Mouse (Mus musculus) G1E (cell line): ENCODE results near the gene Cenpc1. TPM values are rescaled to one million over a fixed set of nuclear protein-coding genes. Genes with fewer than 3 reads are reported as not detected.

Experiments
- ATAC-seq: 2 replicates; pipeline ENCODE4 v1.8.0; 2016; ENCODE audit warnings: mild to moderate bottlenecking; ENCODE audit not compliant: insufficient number of reproducible peaks, poor library complexity, low FRiP score, severe bottlenecking; ENCODE audit errors: extremely low read depth
- DNase-seq: peaks from one replicate; pipeline ENCODE4 v3.0.0; 2012; ENCODE audit warnings: low spot score
- H3K27me3 ChIP-seq: 2 replicates; pipeline ENCODE4 v1.6.1; 2012; ENCODE audit warnings: mild to moderate bottlenecking, low read length, inconsistent platforms; ENCODE audit not compliant: insufficient read depth
- H3K36me3 ChIP-seq: replicated peaks from 2 replicates; pipeline ENCODE3; 2012; ENCODE audit warnings: mild to moderate bottlenecking, inconsistent platforms
- H3K4me1 ChIP-seq: 2 replicates; pipeline ENCODE4 v1.6.1; 2012; ENCODE audit warnings: low read depth, low read length, inconsistent platforms, mixed read lengths; ENCODE audit not compliant: insufficient read depth
- H3K4me3 ChIP-seq: 2 replicates; pipeline ENCODE4 v1.5.1; 2012; ENCODE audit warnings: low read depth, mild to moderate bottlenecking, inconsistent platforms, low read length, moderate library complexity, mixed read lengths
- H3K9me3 ChIP-seq: replicated peaks from 2 replicates; pipeline ENCODE4 v1.6.1; 2012; ENCODE audit warnings: inconsistent platforms
- CTCF ChIP-seq: IDR thresholded peaks from 2 replicates; pipeline ENCODE4 v1.5.1; 2012; ENCODE audit warnings: low read depth, low read length, inconsistent platforms, mixed read lengths
- GATA1 ChIP-seq: IDR thresholded peaks from 2 replicates; pipeline ENCODE4 v1.6.1; 2012; ENCODE audit warnings: borderline replicate concordance, low read length, inconsistent platforms, mixed read lengths
- GATA2 ChIP-seq: IDR thresholded peaks from 2 replicates; pipeline ENCODE4 v1.6.1; 2012; ENCODE audit warnings: low read depth, low read length, inconsistent platforms, borderline replicate concordance
- POLR2AphosphoS5 ChIP-seq: IDR thresholded peaks from 2 replicates; pipeline ENCODE4 v1.6.1; 2012; ENCODE audit warnings: low read depth, low read length, inconsistent platforms; ENCODE audit not compliant: insufficient replicate concordance
- TAL1 ChIP-seq: conservative IDR thresholded peaks from 2 replicates; pipeline ENCODE4 v1.6.1; 2012; ENCODE audit warnings: low read depth, low read length, inconsistent platforms, mixed read lengths
- polyA plus RNA-seq: library from polyadenylated mRNA; stranded (reverse); fragments of >175 nt; gene quantifications from 2 replicates; pipeline ENCODE4 v1.2.3, GENCODE M21; 2012
- total RNA-seq, 2 experiments: library from RNA; stranded (forward) in 1 of 2; stranded (reverse) in 1 of 2; fragments of 200-1000 nt in 1 of 2; fragments of >200 nt in 1 of 2; fragmentation: Nextera tagmentation in 1 of 2; gene quantifications; 2 replicates each; pipeline ENCODE4 v1.2.3; 2014 to 2017

The Cenpc1 gene
- total and polyA plus RNA-seq, 3 experiments: 11.1 to 65.4 (median 46.8) TPM

GRCm38 (mm10) chr5:86063501-86063900 lies 1.9 kb downstream of the Cenpc1 start:
- Histone ChIP-seq H3K27me3 (no peaks in the 10 kb centered on the region), H3K4me1 (peaks cover 27% of the 10 kb centered on the region), H3K4me3 (no peak overlapping the region; the same call in 1 of the 2 replicates), H3K9me3 (no peaks in the 10 kb centered on the region), H3K36me3 (peaks cover 8% of the 10 kb centered on the region)
- DNase-seq: no peak
- 0 out of 2 replicates have a peak, but pooled peaks have one; percentile 2 for ATAC-seq
- TF ChIP-seq TAL1: no peak
- TF ChIP-seq CTCF: no peak
- no peak for TF ChIP-seq GATA2
- no peak for TF ChIP-seq POLR2AphosphoS5
- TF ChIP-seq GATA1: no peak

DNA sequence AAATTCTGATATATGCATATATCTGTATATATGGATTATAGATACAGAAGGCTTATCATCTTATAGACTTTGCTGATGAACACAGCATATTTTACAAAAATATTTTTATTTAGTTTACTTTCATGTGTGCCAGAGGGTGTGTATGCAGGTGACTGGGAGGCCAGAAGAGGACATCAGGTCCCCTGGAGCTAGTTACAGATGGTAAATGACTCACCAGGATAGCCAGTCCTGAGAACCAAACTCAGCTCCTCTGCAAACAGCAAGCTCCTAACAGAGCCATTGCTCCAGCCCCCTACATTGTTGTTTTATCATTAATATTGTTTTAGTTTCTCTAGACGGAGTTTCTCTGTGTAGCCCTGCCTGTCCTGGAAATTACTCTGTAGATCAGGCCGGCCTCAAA lies 35.6 kb downstream of the Cenpc1 start:
- TF ChIP-seq GATA2 (no peak), POLR2AphosphoS5 (no peak), GATA1 (no peak), TAL1 (no peak), CTCF (no peak)
- peaks cover 55% of the 10 kb centered on the region for H3K36me3 ChIP-seq

GRCm38 (mm10) chr5:85996545-85997510 lies 68.6 kb downstream of the Cenpc1 start:
- ATAC-seq: no peak
- Histone ChIP-seq H3K4me1 (no peaks in the 10 kb centered on the region), H3K27me3 (no peaks in the 10 kb centered on the region)

More for the DNA sequence above, 35.6 kb downstream of the Cenpc1 start:
- DNase-seq (no peak), ATAC-seq (no peak)
- H3K27me3 ChIP-seq: no peaks in the 10 kb centered on the region
- no peak overlapping the region for H3K4me3 ChIP-seq
- no peaks in the 10 kb centered on the region for H3K9me3 ChIP-seq
- H3K4me1 ChIP-seq: no peaks in the 10 kb centered on the region

DNA sequence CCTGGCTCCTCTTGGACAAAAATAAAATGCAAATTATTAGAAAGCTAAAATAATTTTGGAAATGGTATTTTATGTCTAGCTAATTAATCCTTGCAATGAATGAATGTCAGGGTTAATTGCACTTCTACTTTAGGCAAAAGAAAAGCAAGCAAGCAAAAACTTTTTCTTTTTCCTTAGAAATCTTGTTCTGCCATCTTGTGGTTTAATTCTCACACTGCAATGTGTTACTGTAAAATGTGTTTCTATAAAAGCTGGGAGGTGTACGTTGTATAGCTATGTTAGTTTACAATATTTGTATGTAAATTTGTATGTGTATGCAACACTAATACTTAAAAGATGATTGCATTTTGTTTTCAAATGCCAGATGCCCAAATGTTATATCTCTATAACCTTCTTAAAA lies 70.8 kb downstream of the Cenpc1 start:
- Histone ChIP-seq H3K4me3 (no peak overlapping the region), H3K9me3 (no peaks in the 10 kb centered on the region), H3K4me1 (no peaks in the 10 kb centered on the region), H3K36me3 (no peaks in the 10 kb centered on the region), H3K27me3 (no peaks in the 10 kb centered on the region)
- ATAC-seq (no peak), DNase-seq (no peak)
- TF ChIP-seq GATA2: no peak
- TF ChIP-seq TAL1: no peak
- TF ChIP-seq POLR2AphosphoS5: no peak
- no peak for TF ChIP-seq GATA1
- TF ChIP-seq CTCF: no peak

More at GRCm38 (mm10) chr5:85996545-85997510, 68.6 kb downstream of the Cenpc1 start:
- no peak for DNase-seq
- H3K4me3 ChIP-seq: no peak overlapping the region
- no peaks in the 10 kb centered on the region for H3K9me3 ChIP-seq
- TF ChIP-seq POLR2AphosphoS5: no peak
- no peak for TF ChIP-seq GATA2
- no peak for TF ChIP-seq GATA1
- no peak for TF ChIP-seq CTCF
- no peak for TF ChIP-seq TAL1
- H3K36me3 ChIP-seq: no peaks in the 10 kb centered on the region

GRCm38 (mm10) chr5:85992805-85993721 lies 72.3 kb downstream of the Cenpc1 start:
- no peaks in the 10 kb centered on the region for H3K4me1 ChIP-seq
- H3K9me3 ChIP-seq: no peaks in the 10 kb centered on the region
- no peak for DNase-seq
- no peaks in the 10 kb centered on the region for H3K27me3 ChIP-seq
- no peak for ATAC-seq
- TF ChIP-seq TAL1 (no peak), POLR2AphosphoS5 (no peak), GATA1 (no peak), GATA2 (no peak), CTCF (no peak)
- no peak overlapping the region for H3K4me3 ChIP-seq
- no peaks in the 10 kb centered on the region for H3K36me3 ChIP-seq

- Histone ChIP-seq H3K36me3 (no peaks in the 10 kb centered on the region), H3K4me3 (no peak overlapping the region), H3K4me1 (no peaks in the 10 kb centered on the region), H3K27me3 (no peaks in the 10 kb centered on the region), H3K9me3 (no peaks in the 10 kb centered on the region)
- DNase-seq (no peak), ATAC-seq (peak; percentile 49; the same call in 1 of the 2 replicates)
- TF ChIP-seq GATA2 (no peak), CTCF (no peak), POLR2AphosphoS5 (no peak), GATA1 (no peak)
Measured at GRCm38 (mm10) chr5:85992055-85992454, 73.3 kb downstream of the Cenpc1 start.
